Mouse (Mus musculus) thymus, postnatal 0 days (tissue): ENCODE measurements at regions not wholly inside any gene's neighbourhood (a gene's known extent, or its start where the extent isn't known, plus 50 kb on each side); places are given as distances from the start of the nearest gene placed in this dataset.
A peak's percentile ranks its signal among the peaks of the same experiment; 100 is the strongest.

ENCODE experiments used
- DNase-seq: peaks from one replicate; pipeline ENCODE4 v3.0.0-alpha.2; 2015; ENCODE audit warnings: low spot score

DNA sequence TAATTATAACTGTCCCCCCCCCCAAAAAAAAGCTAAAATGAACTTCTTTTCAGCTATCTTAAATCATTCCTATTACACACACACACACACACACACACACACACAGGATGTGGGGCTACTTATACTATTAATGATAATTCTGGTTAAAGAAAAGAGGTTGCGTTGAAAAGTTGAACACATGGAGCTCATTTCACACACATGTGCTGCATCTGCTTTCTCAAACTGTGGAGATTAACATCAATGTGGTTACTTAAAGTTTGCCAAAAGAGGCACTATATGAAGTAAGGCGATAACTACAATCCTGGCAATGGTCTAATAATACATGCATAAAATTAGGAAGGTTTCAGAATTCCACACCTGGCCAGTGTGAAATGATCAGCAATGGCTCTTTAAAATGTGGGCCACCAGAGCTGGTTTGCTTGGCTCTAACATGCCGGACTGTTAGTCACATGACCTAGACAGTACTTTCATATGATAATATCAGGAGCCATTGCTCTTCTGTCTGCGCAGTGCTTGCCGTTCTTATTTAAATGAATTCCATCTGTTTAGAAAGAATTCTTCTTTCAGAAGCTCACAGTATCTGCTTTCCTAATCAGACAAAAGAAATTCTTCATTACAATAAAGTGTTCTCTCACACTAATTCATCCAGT is 598.4 kb upstream of the Fam92a start:
- DNase-seq: no peak

DNA sequence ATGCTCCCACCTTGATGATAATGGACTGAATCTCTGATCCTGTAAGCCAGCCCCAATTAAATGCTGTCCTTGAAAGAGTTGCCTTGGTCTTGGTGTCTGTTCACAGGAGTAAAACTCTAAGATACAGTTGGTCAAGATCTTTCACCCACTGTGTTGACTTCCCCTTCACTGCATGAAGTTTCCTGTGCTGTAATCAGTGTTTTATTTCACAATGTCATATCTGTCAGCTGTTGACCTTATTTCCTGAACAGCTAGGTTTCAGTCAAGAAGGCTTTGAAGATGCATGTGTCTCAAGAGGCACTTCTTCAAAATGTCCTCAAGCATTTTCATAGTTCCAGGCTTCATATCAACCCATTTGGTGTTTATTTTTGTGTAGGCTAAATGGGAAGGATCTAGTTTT is 597.3 kb upstream of the Fam92a start:
- DNase-seq: no peak

DNA sequence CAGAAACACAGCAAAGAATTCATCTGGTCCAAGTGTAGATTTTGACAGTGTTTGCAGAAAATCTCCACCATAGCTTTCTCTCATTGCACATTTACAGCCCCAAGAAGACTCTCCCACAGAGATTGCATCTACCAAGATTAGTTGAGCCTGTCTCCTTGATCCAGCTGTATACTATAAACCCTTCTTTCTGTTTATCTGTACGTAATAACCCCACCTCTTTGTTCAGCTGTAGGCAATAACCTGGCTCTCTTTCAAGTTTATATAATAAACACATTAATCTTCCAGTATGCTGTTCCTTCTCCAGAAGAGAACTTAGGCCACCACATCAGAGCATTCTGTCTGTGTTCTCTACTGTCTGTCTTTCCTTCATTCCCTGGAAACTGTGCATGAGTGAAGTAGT is 594.9 kb upstream of the Fam92a start:
- no peak for DNase-seq

DNA sequence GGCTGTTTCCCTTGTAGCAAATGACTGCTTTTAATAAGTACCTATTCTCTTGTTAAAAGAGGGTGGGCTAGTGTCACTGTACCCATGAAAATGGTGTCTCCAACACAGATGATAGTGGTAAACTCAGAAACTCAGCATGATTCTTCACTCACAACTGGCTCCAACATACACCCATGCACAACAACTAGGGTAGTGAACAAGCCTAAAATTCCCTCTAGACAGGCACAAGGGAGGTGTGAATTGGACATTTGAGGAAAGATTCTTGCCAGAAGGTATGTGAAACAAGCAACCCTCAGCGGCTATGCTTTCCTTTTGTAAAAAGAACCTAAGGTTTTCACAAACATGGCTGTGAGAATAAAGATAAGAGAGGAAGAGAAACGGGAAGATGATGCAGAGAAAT is 579.0 kb upstream of the Fam92a start:
- no peak for DNase-seq

DNA sequence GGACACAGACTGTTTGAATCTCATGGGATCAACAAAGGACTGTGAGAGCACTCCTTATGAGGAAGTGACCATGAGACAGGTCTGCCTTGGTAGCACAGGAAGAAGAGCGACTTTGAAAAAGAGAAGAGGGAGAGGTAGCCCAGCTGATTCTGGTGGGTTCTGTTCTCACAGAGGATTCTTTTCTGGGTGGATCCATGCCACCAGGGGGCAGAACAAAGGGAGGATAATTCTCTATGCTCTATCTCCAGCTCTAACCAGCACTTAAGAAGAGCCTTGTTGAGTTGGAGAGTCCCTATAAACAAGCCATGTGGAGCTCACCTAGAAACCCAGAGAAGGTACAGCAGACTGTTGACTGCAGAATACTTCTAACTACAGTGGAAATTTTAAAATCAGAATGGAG is 578.1 kb upstream of the Fam92a start:
- no peak for DNase-seq

DNA sequence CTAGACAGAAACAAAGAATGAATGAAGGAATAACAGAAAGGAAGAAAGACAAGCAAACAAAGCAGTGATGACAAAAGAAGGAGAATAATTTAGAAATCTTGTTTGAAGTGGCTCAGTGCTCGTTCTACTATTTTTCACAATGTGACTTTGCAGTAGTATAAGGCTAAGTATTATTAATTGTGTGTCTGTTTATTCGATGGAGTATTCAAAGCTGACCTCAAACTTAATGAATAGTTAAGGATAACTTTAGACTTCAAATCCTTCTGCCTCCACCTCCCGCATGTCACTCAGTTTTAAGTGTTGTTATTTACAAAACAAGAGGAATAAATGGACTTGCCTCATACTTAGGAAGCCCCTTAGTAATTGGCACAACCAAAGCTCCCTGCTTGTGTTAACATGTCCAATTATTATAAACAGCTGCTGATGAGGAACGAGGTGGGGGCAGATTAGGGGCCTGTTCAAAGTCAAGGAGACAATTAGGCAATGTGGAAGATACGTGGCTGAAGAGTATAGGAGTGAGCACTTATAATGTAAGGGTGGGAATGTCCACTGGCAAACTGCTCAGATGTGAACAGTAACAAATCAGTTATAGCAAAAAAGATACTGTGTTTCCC is 572.0 kb upstream of the Fam92a start:
- DNase-seq: no peak

DNA sequence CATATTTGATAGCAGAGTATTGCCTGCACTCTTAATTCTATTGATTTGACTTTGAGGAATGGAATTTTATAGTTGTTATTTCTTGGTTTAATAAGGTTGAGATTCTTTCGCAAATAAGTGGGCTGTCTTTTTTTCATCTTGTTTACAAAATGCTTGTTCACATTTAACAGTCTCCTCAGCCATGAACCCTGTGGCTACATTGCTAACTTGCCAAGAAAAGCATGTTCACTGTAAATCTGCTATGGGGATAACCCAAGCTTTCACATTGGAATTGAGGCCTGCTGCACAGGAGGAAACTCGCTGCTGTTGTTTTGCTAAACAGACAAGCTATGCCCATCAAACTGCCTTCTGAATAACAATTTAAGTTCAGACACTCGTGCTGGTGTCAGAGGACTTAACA is 564.6 kb upstream of the Fam92a start:
- no peak for DNase-seq

DNA sequence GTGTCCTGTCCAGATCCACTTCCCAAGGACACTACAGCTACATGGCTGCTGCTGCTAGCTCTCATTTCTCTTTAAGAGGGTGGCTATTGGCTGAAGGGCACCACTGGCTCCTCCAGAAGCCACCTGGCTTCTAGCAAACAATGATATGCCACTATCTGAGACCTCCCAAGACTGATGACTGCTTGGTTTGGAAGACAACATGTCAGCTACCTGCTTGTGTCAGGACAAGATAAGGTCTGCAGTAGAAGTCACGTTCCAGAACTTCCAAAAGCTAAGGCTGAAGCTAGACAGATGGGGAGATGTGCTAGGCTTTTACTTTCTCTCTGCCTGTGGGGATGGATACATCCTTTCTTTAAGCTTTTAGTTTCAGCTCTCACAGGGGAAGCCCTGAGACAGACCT is 528.4 kb upstream of the Fam92a start:
- no peak for DNase-seq

DNA sequence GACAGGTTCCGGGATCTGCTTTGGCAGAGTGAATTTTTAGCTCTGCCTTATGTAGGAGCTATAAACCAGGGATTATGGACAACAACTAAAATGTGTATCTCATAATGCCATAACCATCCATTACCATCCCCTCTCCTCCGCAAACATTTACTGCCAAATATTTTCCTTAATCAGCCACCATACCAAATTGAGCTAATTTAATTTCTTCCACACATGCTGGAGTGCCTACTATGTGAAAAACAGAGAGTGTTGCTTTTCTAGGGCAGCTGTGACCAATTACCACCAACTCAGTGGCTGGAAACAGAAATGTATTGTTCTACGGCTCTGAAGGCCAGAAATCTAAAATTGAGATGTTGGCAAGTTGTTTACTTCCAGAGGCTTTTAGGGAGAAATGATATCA is 506.0 kb upstream of the Fam92a start:
- no peak for DNase-seq

DNA sequence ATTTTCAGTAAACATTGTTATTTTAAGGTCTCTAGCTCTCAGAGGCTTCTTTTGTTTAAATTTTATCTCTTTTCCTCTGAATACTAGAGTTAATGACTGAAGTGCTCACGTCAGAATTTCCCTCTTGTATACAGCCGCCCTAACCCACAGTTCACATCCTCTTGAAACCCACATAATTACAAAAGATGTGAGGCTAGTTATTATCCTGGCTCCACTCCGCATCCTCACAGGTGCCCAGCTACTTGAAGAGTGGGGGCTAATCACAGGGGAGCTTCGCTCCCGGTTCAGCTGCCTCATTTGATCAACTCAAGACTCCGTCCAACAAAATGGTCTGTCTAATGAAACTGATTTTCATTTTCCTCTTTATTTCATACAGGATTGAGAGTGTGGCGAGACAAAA is 499.6 kb upstream of the Fam92a start:
- no peak for DNase-seq

DNA sequence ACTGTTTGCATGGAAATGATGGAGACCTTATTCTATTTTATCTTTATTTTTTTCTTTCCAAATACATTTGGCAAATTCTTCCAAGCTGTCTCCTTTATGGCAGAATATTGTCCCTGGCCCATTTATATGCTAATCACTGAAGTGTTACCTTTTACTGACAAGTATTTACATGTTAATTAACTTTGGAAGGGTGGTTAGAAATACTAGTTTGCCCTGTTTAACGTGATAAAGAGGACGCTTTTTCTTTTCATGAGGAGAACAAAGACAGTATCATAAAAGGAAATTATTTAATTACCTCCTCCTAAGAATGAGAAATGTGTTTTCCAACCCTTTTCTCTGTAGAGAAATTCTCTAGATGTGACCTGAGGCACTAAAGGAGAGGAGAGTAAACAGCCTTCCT is 491.4 kb upstream of the Fam92a start:
- DNase-seq: no peak

DNA sequence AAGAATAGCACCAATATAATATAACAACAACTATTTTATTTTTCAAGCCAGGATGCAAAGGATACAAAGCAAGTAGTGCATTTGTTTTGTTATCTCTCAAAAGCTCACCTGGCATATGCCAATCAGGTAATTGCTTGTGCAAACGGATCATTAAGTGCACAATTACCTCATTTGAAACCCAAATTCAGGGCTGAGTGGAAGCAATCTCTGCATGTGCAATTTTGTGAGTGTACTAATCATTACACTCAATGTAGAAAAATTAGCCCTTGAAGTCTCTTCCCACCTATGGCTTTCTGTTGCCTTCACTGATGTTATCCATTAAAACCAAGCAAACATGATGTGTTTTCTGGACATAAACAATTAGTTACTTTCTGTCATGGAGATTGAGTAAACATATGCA is 490.9 kb upstream of the Fam92a start:
- DNase-seq: no peak

DNA sequence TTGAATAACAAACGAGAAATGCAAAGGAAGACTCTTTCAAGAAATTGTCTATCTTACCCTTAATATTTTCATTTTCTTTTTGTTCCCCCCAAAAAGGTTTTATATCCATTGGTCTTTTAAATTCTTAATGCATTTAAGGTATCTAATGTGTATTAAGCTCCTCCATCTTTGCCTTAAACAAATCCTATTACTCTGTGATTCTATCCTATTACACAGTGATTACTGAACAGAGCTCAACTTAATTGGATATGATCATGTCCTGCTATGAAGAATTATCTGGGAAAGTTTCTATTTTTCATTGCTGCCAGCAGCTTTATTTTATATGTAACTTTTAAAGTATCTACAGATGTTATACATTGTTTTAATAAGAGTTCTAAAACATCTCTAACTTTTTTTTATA is 487.3 kb upstream of the Fam92a start:
- DNase-seq: no peak

DNA sequence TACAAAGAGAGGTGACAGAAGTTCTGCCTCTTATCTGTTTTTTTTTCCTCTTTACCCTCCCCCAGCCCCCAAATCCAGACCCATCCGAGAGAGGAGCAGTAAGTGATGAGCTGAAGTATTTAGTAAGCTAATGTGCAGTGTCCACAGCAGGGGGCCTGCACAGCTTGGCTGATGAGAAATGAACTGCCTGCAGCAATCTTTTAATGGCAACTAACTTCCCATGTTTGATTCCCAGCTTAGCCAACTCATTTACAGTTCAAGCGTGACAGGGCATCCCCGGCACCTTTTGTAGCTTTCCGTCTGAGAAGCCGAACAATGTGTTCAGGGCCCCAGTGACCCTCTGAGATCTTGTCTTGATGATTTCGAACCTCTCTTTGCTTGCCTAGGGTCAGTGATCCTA is 486.8 kb upstream of the Fam92a start:
- DNase-seq: no peak

DNA sequence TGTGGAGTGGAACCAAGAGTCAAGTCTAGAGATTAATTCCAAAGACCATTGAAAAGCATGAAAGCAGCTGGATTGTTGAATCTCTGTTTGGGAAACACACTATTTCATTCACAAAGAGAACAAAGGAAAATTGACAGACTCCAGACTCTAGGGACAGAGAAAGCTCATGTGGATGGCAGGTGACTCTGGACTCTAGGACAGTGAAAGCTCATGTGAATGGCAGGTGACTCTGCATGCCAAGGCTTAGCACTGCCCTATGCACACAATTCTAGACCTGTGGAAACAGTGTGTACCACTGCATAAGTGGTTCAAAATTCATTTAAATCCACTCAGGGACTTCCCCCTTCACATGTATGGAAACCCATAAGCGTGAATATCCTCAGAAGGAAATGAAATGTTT is 486.0 kb upstream of the Fam92a start:
- no peak for DNase-seq

DNA sequence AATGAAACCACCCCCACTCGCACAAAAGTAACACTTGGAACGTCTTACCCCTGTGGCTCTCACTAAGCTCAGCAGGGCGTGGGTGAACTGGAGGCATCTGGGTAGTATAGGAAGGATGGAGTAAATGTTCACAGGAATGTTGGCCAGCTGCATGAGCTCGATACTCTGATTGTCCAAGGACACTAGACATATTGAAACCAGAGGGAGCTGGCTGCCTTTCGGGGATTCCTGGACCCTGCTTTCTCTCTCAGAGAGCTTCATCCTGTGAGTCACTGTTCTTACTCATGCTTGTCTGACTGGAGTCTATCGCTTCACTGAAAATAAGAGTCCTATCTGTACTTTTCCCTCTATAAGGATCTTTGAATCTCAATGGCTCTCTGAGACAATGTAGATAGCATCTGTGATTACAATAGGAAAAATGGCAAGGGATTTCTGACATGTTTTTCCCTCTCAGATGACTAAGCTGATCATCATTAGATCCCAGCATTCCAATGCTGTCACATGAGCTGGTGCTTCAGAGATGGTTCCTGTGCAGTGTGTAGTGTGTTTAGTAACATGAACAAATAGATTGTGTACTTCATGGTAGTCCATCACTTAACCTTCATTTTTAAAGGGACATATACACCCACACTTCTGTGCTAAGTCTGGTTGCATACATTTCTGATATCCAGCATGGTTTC is 485.2 kb upstream of the Fam92a start:
- no peak for DNase-seq

DNA sequence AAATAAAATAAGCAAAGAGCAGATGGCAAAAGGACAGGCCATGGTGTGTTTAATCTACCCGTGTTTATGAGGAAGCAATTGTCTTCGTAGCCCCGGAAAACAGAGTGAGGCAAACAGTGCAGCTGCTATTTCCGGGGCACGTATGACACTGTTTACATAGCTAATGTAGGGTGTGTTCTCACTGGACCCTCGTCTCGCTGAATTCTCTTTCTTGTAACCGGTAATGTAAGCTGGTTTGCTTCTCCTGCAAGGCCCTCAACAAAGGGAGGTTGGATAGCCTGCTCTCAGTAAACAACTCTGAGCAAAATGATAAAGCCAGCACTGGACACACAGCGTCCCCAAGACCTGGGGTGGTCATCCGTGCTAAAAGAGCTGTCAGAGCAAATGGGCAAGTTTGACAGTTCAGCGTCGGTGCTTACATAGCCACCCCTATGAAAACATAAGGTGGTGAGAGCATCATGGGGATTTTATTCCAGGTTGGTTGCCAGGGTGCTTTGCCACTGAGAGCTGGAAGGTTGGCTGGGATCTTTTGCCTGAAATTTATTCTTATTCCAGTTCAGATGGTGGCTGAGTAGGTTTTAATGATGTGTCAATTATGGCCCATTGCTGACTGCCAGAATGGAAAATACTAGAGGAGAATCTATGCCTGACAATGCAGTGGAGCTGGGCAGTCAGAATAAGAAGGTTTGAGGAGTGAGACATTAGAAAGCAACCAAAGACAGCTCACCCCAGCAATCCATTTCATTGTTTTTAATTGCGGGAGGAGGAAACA is 483.8 kb upstream of the Fam92a start:
- peak; percentile 5 for DNase-seq

DNA sequence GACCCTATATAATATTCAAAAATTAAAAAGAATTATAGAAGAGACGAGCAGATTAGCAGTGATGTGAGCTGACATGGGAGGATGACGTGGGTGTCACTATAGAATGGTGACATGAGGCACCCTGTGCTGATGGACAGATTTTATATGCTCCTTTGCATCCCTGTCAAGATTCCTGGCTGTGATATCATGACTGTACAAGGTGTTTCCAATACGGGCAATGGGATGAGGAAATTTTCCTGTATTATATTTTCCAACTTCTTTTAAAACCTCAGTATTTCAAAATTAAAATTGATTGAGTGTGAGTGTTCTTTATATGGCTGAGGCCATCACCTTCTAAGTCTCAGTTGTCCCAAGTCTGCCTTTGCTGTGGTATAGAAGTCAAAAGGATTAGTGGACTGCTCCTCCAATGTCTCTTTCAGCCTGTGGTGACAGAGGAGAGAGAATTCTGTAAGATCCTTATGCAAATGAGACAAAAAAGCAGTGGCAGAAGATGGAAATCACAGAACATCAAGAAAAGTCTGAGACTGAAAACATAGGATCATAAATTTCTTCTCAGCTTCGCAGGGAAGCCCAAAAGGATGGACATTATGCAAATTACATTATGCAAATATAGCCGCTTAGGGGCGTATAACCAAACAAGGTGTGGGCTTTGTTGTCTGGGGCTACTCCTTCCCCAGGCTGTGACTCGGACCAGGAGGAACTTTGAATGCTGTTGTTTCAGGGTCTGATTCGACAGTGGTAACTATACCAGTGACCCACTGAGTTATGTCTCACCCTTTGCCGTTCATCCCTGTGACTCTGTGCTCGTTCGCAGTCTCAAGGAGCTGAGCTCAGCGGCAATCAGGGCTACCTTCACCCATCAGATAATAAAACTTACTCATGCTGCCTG is 483.0 kb upstream of the Fam92a start:
- DNase-seq: no peak

DNA sequence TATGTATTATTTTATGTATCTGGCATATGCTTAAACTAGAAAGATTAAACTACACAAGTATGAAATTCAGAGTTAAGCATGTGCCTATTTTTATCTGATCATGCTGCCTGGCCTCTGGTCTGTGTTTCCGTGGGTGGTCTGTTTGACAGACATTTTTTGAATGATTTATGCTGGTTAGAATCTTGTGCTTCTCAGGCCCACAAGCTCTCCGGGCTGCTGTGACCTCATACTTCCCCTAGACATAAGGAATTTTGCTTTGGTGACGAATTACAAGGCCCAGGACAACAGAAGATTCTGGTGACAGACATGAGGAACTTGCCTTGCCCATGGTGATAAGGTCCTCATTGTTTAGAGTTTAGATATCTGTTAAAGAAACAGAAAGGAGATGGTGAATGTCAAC is 475.9 kb upstream of the Fam92a start:
- no peak for DNase-seq

DNA sequence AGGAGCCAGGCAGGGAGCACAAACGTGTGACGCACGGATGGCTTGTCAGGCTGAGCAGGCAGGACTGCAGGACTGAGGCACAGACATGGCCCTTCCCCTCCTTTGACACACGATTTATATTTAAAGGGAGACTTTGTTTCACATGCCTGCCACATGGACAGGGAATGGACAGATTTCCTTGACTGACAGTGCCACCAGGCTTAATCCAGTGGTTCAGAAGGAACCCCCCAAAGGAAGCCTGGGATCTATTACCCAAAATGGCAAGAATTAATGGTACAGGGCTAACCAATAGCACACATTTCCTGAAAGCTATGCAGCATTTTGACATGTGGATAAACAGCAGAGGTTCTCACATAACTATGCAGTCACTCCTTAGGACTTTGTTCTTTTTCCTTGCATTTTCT is 470.7 kb upstream of the Fam92a start:
- no peak for DNase-seq

DNA sequence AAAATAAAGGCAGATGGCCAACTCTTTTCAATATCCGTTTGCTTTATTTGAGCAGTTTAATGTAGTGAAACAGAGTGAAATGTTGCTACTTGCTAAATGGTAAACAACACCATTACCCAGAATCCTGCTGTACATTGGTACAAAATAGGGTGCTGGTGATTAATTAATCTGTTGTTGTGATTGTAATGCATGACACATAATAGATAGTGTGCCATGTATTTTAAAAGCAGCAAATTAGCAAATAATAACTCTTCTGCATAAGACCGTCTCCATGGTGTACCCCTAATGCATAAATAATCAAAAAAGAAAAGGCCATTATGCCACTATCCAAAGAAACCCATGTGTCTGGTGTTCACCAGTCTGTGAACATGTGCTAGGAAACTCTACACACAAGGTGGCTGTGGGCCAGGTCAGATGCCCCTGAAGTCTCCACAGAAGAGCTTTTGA is 457.6 kb upstream of the Fam92a start:
- no peak for DNase-seq
